ENCODE assay signal across 13 mouse cellular contexts in genomic region chr4:100355566-100355965, GRCm38 (mm10).
A peak's percentile ranks its signal among the peaks of the same experiment; 100 is the strongest.
DNase-seq lines count a peak whose midpoint lies in the region; ATAC-seq lines count a peak whose summit lies in the region.
"Had no signal": no experiment of that assay in that cellular context is flagged by ENCODE, and none has a peak within 500 bp of the region (broad histone marks: within the 10 kb centered on the region; RNA-seq: fewer than 3 reads in every experiment).

No protein-coding gene starts in this region.

- H3K4me1 ChIP-seq in forebrain, embryonic 11.5 days (replicated peaks; ENCODE audit: control insufficient read depth, insufficient read depth, low read length): no peaks in the 10 kb centered on the region
- no peaks in the 10 kb centered on the region for H3K4me1 ChIP-seq in forebrain, embryonic 14.5 days (ENCODE audit: control insufficient read depth, insufficient read depth, low read length)
- H3K4me1 ChIP-seq: liver, embryonic 13.5 days; midbrain, embryonic 12.5 days had no signal

- no peak overlapping the region for H3K4me2 ChIP-seq in forebrain, embryonic 11.5 days (ENCODE audit: low read depth, low read length, severe bottlenecking)
- H3K4me2 ChIP-seq in forebrain, embryonic 14.5 days (ENCODE audit: low read length): no peak overlapping the region
- H3K4me2 ChIP-seq: liver, embryonic 13.5 days; midbrain, embryonic 12.5 days had no signal

- intact Hi-C loops in left cerebral cortex, postnatal 4 days (cut with DNase I): no loop called here
- intact Hi-C loops in left cerebral cortex, postnatal 36 days (cut with DNase I): no loop called here

- no peaks in the 10 kb centered on the region for H3K9me3 ChIP-seq in forebrain, embryonic 11.5 days (ENCODE audit: control insufficient read depth, low read length)
- no peaks in the 10 kb centered on the region for H3K9me3 ChIP-seq in forebrain, embryonic 14.5 days (replicated peaks; ENCODE audit: control insufficient read depth, low read length)
- H3K9me3 ChIP-seq: liver, embryonic 13.5 days; midbrain, embryonic 12.5 days had no signal

- H3K27me3 ChIP-seq in forebrain, embryonic 11.5 days (ENCODE audit: control insufficient read depth, insufficient read depth, low read length): no peaks in the 10 kb centered on the region
- no peaks in the 10 kb centered on the region for H3K27me3 ChIP-seq in forebrain, embryonic 14.5 days (replicated peaks; ENCODE audit: control insufficient read depth, insufficient read depth, low read length)
- H3K27me3 ChIP-seq: liver, embryonic 13.5 days; midbrain, embryonic 12.5 days had no signal

- H3K27ac ChIP-seq in forebrain, embryonic 11.5 days (ENCODE audit: low read depth, low read length): no peak overlapping the region
- no peak overlapping the region for H3K27ac ChIP-seq in forebrain, embryonic 14.5 days (ENCODE audit: low read depth, low read length)
- H3K27ac ChIP-seq: liver, embryonic 13.5 days; midbrain, embryonic 12.5 days had no signal

- H3K4me3 ChIP-seq in forebrain, embryonic 11.5 days (ENCODE audit: low read depth, low read length): no peak overlapping the region
- H3K4me3 ChIP-seq in forebrain, embryonic 14.5 days (ENCODE audit: low read depth, low read length): no peak overlapping the region
- H3K4me3 ChIP-seq: liver, embryonic 13.5 days; midbrain, embryonic 12.5 days had no signal

- no peak for ATAC-seq in forebrain, embryonic 11.5 days (replicated peaks; ENCODE audit: low FRiP score)
- no peak for ATAC-seq in forebrain, embryonic 14.5 days
- ATAC-seq: activated CD4-positive, CD25-positive, alpha-beta regulatory T cell, adult 4 months; forebrain, postnatal 0 days had no signal

- H3K9ac ChIP-seq in forebrain, embryonic 11.5 days (ENCODE audit: low read length): no peak overlapping the region
- no peak overlapping the region for H3K9ac ChIP-seq in forebrain, embryonic 14.5 days (ENCODE audit: low read length)
- H3K9ac ChIP-seq: forebrain, postnatal 0 days; liver, embryonic 13.5 days; midbrain, embryonic 12.5 days had no signal

- 52% methylated on average over 5 of the region's 5 CpGs for WGBS in forebrain, embryonic 11.5 days
- WGBS in forebrain, embryonic 14.5 days: 33% methylated on average over 5 of the region's 5 CpGs

- peak; percentile 53 for DNase-seq in forebrain, embryonic 11.5 days (ENCODE audit: low spot score)
- no peak for DNase-seq in forebrain, embryonic 14.5 days (ENCODE audit: low spot score)
- peak; percentile 23 for DNase-seq in left cerebral cortex, postnatal 4 days
- no peak for DNase-seq in left cerebral cortex, postnatal 36 days (ENCODE audit: low spot score in 2 of 2)
- peak; percentile 24 for DNase-seq in NIH3T3 (ENCODE audit: low read depth)
- peak; percentile 76 for DNase-seq in fat pad, adult 2 months (ENCODE audit: extremely low read depth, low read depth, low spot score)
- no peak for DNase-seq in heart, adult 18-20 months
- DNase-seq in heart, adult 8-10 months (ENCODE audit: low spot score): no peak
- DNase-seq: forebrain, postnatal 0 days; kidney, postnatal 14 days; liver, embryonic 13.5 days had no signal

- H3K36me3 ChIP-seq in forebrain, embryonic 11.5 days (ENCODE audit: control insufficient read depth, insufficient read depth, low read length): no peaks in the 10 kb centered on the region
- no peaks in the 10 kb centered on the region for H3K36me3 ChIP-seq in forebrain, embryonic 14.5 days (ENCODE audit: control insufficient read depth, insufficient read depth, low read length)
- H3K36me3 ChIP-seq: liver, embryonic 13.5 days; midbrain, embryonic 12.5 days had no signal

Comparison
In these comparisons a context has a peak if more than half of its experiments do, and no peak if none do; other contexts are left out.
1. DNase-seq: peak in forebrain, embryonic 11.5 days (single experiment), left cerebral cortex, postnatal 4 days (single experiment), NIH3T3 (single experiment) and fat pad, adult 2 months (single experiment); none in forebrain, embryonic 14.5 days (single experiment), left cerebral cortex, postnatal 36 days (0 of 2), heart, adult 18-20 months (0 of 2) and heart, adult 8-10 months (single experiment).